9 mouse cellular contexts compared by ENCODE assay signal in genomic region chr9:121928498-121928897, GRCm38 (mm10). TPM values are rescaled to one million over a fixed set of nuclear protein-coding genes. Genes with fewer than 3 reads are reported as not detected.
DNase-seq lines count a peak whose midpoint lies in the region; ATAC-seq and TF ChIP-seq lines count a peak whose summit lies in the region.
"Had no signal": no experiment of that assay in that cellular context is flagged by ENCODE, and none has a peak within 500 bp of the region (broad histone marks: within the 10 kb centered on the region; RNA-seq: fewer than 3 reads in every experiment).

No protein-coding gene starts in this region.

- no peak for TF ChIP-seq POLR2A in MEL (IDR thresholded peaks at IDR 0.05; ENCODE audit: control insufficient read depth in 1 of 2, insufficient read depth in 1 of 2, low read depth in 1 of 2, low read length in 2 of 2, poor library complexity in 1 of 2)
- TF ChIP-seq POLR2A in cerebellum, adult 2 months (IDR thresholded peaks at IDR 0.05; ENCODE audit: borderline replicate concordance, insufficient read depth, low read length), result no peak

- no peak overlapping the region for H3K4me2 ChIP-seq in kidney, embryonic 16.5 days (replicated peaks; ENCODE audit: low read depth, low read length)

- intact Hi-C loops in left cerebral cortex, postnatal 4 days (cut with DNase I), result no loop called here

- no peak overlapping the region for H3K4me3 ChIP-seq in kidney, embryonic 16.5 days (ENCODE audit: low read length)
- H3K4me3 ChIP-seq in MEL (ENCODE audit: control insufficient read depth in 1 of 2, insufficient read depth in 1 of 2, low read depth in 2 of 2, low read length in 2 of 2), result no peak overlapping the region
- H3K4me3 ChIP-seq in cerebellum, adult 2 months (replicated peaks; ENCODE audit: insufficient read depth, low read depth, low read length), result no peak overlapping the region

- no peak for ATAC-seq in kidney, embryonic 16.5 days (ENCODE audit: low FRiP score, low TSS enrichment)

- H3K4me1 ChIP-seq in kidney, embryonic 16.5 days (ENCODE audit: insufficient read depth, low read length), result no peaks in the 10 kb centered on the region
- no peaks in the 10 kb centered on the region for H3K4me1 ChIP-seq in MEL (ENCODE audit: control insufficient read depth in 1 of 2, insufficient read depth in 2 of 2, low read length in 2 of 2)
- no peaks in the 10 kb centered on the region for H3K4me1 ChIP-seq in cerebellum, adult 2 months (ENCODE audit: control insufficient read depth, insufficient read depth, low read length)

- TF ChIP-seq EP300 in MEL (IDR thresholded peaks at IDR 0.05; ENCODE audit: low read depth in 1 of 2, low read length in 2 of 2), result no peak

- H3K9me3 ChIP-seq in kidney, embryonic 16.5 days (ENCODE audit: low read length), result no peaks in the 10 kb centered on the region
- H3K9me3 ChIP-seq in MEL (replicated peaks; ENCODE audit: insufficient read depth, low read length), result no peaks in the 10 kb centered on the region

- peak; percentile 39 for TF ChIP-seq RAD21 in MEL (IDR thresholded peaks at IDR 0.05; ENCODE audit: low read depth, low read length)

- no peaks in the 10 kb centered on the region for H3K27me3 ChIP-seq in kidney, embryonic 16.5 days (ENCODE audit: insufficient read depth, low read length)
- peaks cover 0 to 2% of the 10 kb centered on the region in 2 experiments; a peak in 1 of 4 replicates for H3K27me3 ChIP-seq in MEL (ENCODE audit: control insufficient read depth in 1 of 2, insufficient read depth in 2 of 2, low read length in 2 of 2)
- no peaks in the 10 kb centered on the region for H3K27me3 ChIP-seq in cerebellum, adult 2 months (ENCODE audit: control insufficient read depth, insufficient read depth, low read length)

- peak; percentile 71 to 90 (median 86) for TF ChIP-seq CTCF in MEL (IDR thresholded peaks at IDR 0.05 in 2 of 3, conservative IDR thresholded peaks at IDR 0.05 in 1 of 3; ENCODE audit: control insufficient read depth in 1 of 3, insufficient read depth in 1 of 3, low read depth in 2 of 3, low read length in 3 of 3, poor library complexity in 1 of 3, severe bottlenecking in 1 of 3)
- peak; percentile 81 for TF ChIP-seq CTCF in cerebellum, adult 2 months (IDR thresholded peaks at IDR 0.05; ENCODE audit: borderline replicate concordance, insufficient read depth, low read depth, low read length)

- 32% methylated on average over 2 of the region's 2 CpGs for WGBS in kidney, embryonic 16.5 days
- WGBS in cerebellum, adult 2 months, result 23% methylated on average over 2 of the region's 2 CpGs

- no peaks in the 10 kb centered on the region for H3K79me2 ChIP-seq in MEL (ENCODE audit: control insufficient read depth, insufficient read depth, low read length, poor library complexity)

- H3K27ac ChIP-seq in kidney, embryonic 16.5 days (ENCODE audit: low read length), result no peak overlapping the region
- no peak overlapping the region for H3K27ac ChIP-seq in MEL (ENCODE audit: control insufficient read depth, low read depth, low read length)
- H3K27ac ChIP-seq in cerebellum, adult 2 months (ENCODE audit: insufficient read depth, low read length), result no peak overlapping the region
- H3K27ac ChIP-seq: macrophage had no signal

- H3K36me3 ChIP-seq in kidney, embryonic 16.5 days (ENCODE audit: insufficient read depth, low read length), result no peaks in the 10 kb centered on the region
- no peaks in the 10 kb centered on the region for H3K36me3 ChIP-seq in MEL (ENCODE audit: control insufficient read depth in 1 of 2, insufficient read depth in 2 of 2, low read length in 2 of 2)

- no peak overlapping the region for H3K9ac ChIP-seq in kidney, embryonic 16.5 days (replicated peaks; ENCODE audit: low read length)
- no peak overlapping the region for H3K9ac ChIP-seq in MEL (ENCODE audit: control insufficient read depth, low read depth, low read length, poor library complexity, severe bottlenecking)

- peak; percentile 30 for DNase-seq in kidney, adult 9 months
- DNase-seq in MEL (ENCODE audit: low read depth, low spot score), result peak; percentile 55
- peak; percentile 28 to 54 for DNase-seq in cerebellum, adult 2 months
- peak; percentile 25 to 44 for DNase-seq in heart, adult 9 months (ENCODE audit: low spot score in 2 of 2)
- peak; percentile 37 for DNase-seq in left cerebral cortex, postnatal 4 days
- DNase-seq in right cerebral cortex, adult 18-20 months, result peak; percentile 55
- DNase-seq in Muller cell, postnatal 12 days (ENCODE audit: inconsistent ontology term), result no peak

TF ChIP-seq in MEL, 35 proteins besides CTCF, POLR2A, EP300 and RAD21:
- peak; percentile 65 for TF ChIP-seq SMC3 (IDR thresholded peaks at IDR 0.05; ENCODE audit: low read depth, low read length)
- no peak for TF ChIP-seq MAZ (IDR thresholded peaks at IDR 0.05; ENCODE audit: low read depth, low read length)

RNA-seq across cellular contexts. Expression of gene Cyp8b1, which starts 12.4 kb away (rescaled TPM):
- not detected in 2 replicates for polyA plus RNA-seq in kidney, embryonic 16.5 days (2015; fragmentation: Nextera tagmentation; extraction: Ambion mirVana)
- not detected in 2 replicates for total RNA-seq in MEL (2012; rRNA removed)
- not detected for polyA plus RNA-seq in MEL (2012; ENCODE audit: insufficient read depth in 1 of 2, insufficient read length in 2 of 2, low read depth in 1 of 2, low replicate concordance in 2 of 2, missing spikeins in 1 of 2)
- polyA plus RNA-seq in cerebellum, adult 2 months (2012; rRNA removed), result not detected in 2 replicates
- not detected for total RNA-seq in left cerebral cortex, postnatal 4 days (2021)
- polyA plus RNA-seq: macrophage had no signal

RNA-seq across cellular contexts. Expression of gene Fam198a, which starts 22.3 kb away (rescaled TPM):
- 2.0 and 2.8 TPM in 2 replicates for polyA plus RNA-seq in kidney, embryonic 16.5 days (2015; fragmentation: Nextera tagmentation; extraction: Ambion mirVana)
- 0.12 and 0.16 TPM in 2 replicates for total RNA-seq in MEL (2012; rRNA removed)
- polyA plus RNA-seq in MEL (2012; ENCODE audit: insufficient read depth in 1 of 2, insufficient read length in 2 of 2, low read depth in 1 of 2, low replicate concordance in 2 of 2, missing spikeins in 1 of 2), result under 1 TPM in 1 of 2 experiments, not detected in 1; 0.26 TPM
- 3.1 and 3.2 TPM in 2 replicates for polyA plus RNA-seq in cerebellum, adult 2 months (2012; rRNA removed)
- 1 to 10 TPM; 3.1 to 3.5 TPM for total RNA-seq in left cerebral cortex, postnatal 4 days (2021)
- polyA plus RNA-seq: macrophage had no signal

RNA-seq across cellular contexts. Expression of gene Ackr2, which starts 30.3 kb away (rescaled TPM):
- 0.90 and 1.2 TPM in 2 replicates for polyA plus RNA-seq in kidney, embryonic 16.5 days (2015; fragmentation: Nextera tagmentation; extraction: Ambion mirVana)
- not detected in 2 replicates for total RNA-seq in MEL (2012; rRNA removed)
- polyA plus RNA-seq in MEL (2012; ENCODE audit: insufficient read depth in 1 of 2, insufficient read length in 2 of 2, low read depth in 1 of 2, low replicate concordance in 2 of 2, missing spikeins in 1 of 2), result not detected
- 0.05 and 0.16 TPM in 2 replicates for polyA plus RNA-seq in cerebellum, adult 2 months (2012; rRNA removed)
- total RNA-seq in left cerebral cortex, postnatal 4 days (2021), result 1 to 10 TPM; 1.7 to 4.3 TPM
- polyA plus RNA-seq: macrophage had no signal
